In the genomic region with DNA sequence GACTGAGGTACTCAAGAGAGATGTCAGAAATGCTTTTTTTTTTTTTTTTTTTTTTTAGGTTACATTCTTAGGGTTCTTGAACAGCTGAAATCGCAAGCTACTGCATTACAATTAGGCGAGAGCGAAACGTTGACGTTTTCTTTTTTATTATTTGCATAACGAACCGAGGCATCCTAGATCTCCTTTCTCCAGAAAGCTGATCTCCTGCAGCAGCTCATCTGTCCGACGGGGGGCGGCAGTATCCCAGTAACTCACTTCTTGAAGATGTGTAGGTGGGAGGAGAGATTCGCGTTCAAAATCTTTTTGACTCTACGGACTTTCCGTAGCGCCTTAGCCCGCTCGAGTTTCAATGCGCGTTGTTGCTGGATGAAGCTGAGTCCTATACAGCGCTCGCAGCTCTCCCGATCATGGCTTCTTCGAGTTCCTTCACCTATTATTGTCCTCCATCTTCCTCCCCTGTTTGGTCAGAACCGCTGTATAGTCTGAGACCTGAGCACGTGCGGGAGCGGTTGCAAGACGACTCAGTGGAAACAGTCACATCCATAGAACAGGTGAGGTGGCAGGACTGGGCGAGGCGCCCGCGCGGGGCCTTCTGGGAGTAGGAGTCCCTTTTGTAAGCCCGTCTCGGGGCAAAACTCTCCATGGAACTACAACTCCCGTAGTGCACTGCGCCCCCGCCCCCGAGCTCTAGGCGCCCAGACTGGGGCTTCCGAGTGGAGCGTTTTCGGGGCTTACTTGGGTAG, we compare ENCODE assay signal across 8 mouse cellular contexts. TPM values are rescaled to one million over a fixed set of nuclear protein-coding genes. Genes with fewer than 3 reads are reported as not detected.
DNase-seq lines count a peak whose midpoint lies in the region; ATAC-seq lines count a peak whose summit lies in the region.

No protein-coding gene starts in this region.

- WGBS in heart, embryonic 13.5 days: 1% methylated on average over 43 of the region's 43 CpGs
- WGBS in liver, embryonic 12.5 days (ENCODE audit: insufficient replicate concordance): under 1% methylated on average over 43 of the region's 43 CpGs
- under 1% methylated on average over 43 of the region's 43 CpGs for WGBS in stomach, embryonic 15.5 days

- H3K9ac ChIP-seq in heart, embryonic 13.5 days: peak overlapping the region; percentile 91
- peak overlapping the region; percentile 79 for H3K9ac ChIP-seq in liver, embryonic 12.5 days
- H3K9ac ChIP-seq in stomach, embryonic 15.5 days: peak overlapping the region; percentile 61

- H3K4me1 ChIP-seq in heart, embryonic 13.5 days: peaks cover 13% of the 10 kb centered on the region
- H3K4me1 ChIP-seq in liver, embryonic 12.5 days: peaks cover 23% of the 10 kb centered on the region
- H3K4me1 ChIP-seq in stomach, embryonic 15.5 days: no peaks in the 10 kb centered on the region

- H3K9me3 ChIP-seq in heart, embryonic 13.5 days: no peaks in the 10 kb centered on the region
- no peaks in the 10 kb centered on the region for H3K9me3 ChIP-seq in liver, embryonic 12.5 days (replicated peaks)
- no peaks in the 10 kb centered on the region for H3K9me3 ChIP-seq in stomach, embryonic 15.5 days

- H3K4me2 ChIP-seq in heart, embryonic 13.5 days: peak overlapping the region; percentile 84
- peak overlapping the region; percentile 73 for H3K4me2 ChIP-seq in liver, embryonic 12.5 days
- H3K4me2 ChIP-seq in stomach, embryonic 15.5 days: peak overlapping the region; percentile 67

- H3K27ac ChIP-seq in heart, embryonic 13.5 days (replicated peaks): peak overlapping the region; percentile 72
- peak overlapping the region; percentile 74 for H3K27ac ChIP-seq in liver, embryonic 12.5 days
- peak overlapping the region; percentile 87 for H3K27ac ChIP-seq in stomach, embryonic 15.5 days

- peak; percentile 97 for DNase-seq in CD4-positive helper T cell, adult 2 months (ENCODE audit: low read depth, low spot score)
- DNase-seq in brain, embryonic 18.5 days (ENCODE audit: low read depth, low spot score): peak; percentile 97
- DNase-seq in kidney, postnatal 10 days: peak; percentile 98
- DNase-seq in natural killer cell, adult 2 months (ENCODE audit: low spot score in 2 of 2): peak; percentile 91 to 95

- no peaks in the 10 kb centered on the region for H3K36me3 ChIP-seq in heart, embryonic 13.5 days
- H3K36me3 ChIP-seq in liver, embryonic 12.5 days: no peaks in the 10 kb centered on the region
- H3K36me3 ChIP-seq in stomach, embryonic 15.5 days: no peaks in the 10 kb centered on the region

- H3K27me3 ChIP-seq in heart, embryonic 13.5 days (replicated peaks): peaks cover 11% of the 10 kb centered on the region; the same call in 1 of the 2 replicates
- H3K27me3 ChIP-seq in liver, embryonic 12.5 days (replicated peaks): peaks cover 13% of the 10 kb centered on the region; the same call in 1 of the 2 replicates
- H3K27me3 ChIP-seq in stomach, embryonic 15.5 days (replicated peaks): no peaks in the 10 kb centered on the region

- peak; percentile 96 for ATAC-seq in erythroid progenitor cell, adult 5-6 weeks (replicated peaks; ENCODE audit: low FRiP score, poor library complexity, severe bottlenecking)
- peak; percentile 97 for ATAC-seq in heart, embryonic 13.5 days (ENCODE audit: extremely low read depth, insufficient number of reproducible peaks, low FRiP score, low TSS enrichment)
- ATAC-seq in liver, embryonic 12.5 days: peak; percentile 99
- peak; percentile 99 for ATAC-seq in stomach, embryonic 15.5 days (ENCODE audit: insufficient read depth, low FRiP score, low read depth)

- H3K4me3 ChIP-seq in heart, embryonic 13.5 days: peak overlapping the region; percentile 85
- peak overlapping the region; percentile 73 for H3K4me3 ChIP-seq in liver, embryonic 12.5 days
- H3K4me3 ChIP-seq in stomach, embryonic 15.5 days (replicated peaks): peak overlapping the region; percentile 82

RNA-seq across cellular contexts. Expression of gene Rab15, which starts 14.6 kb away (rescaled TPM):
- total RNA-seq in erythroid progenitor cell, adult 5-6 weeks (2015; ENCODE audit: low replicate concordance): 0.36 TPM in 1 of 2 replicates, not detected in the other
- not detected in 2 replicates for total RNA-seq in erythroid progenitor cell, adult 5-6 weeks (2017; ENCODE audit: low replicate concordance)
- polyA plus RNA-seq in heart, embryonic 13.5 days (2015; fragmentation: Nextera tagmentation; extraction: Ambion mirVana): 3.8 and 4.1 TPM in 2 replicates
- polyA plus RNA-seq in liver, embryonic 12.5 days (2016; fragmentation: Nextera tagmentation; extraction: Ambion mirVana): 0.31 and 0.85 TPM in 2 replicates
- polyA plus RNA-seq in stomach, embryonic 15.5 days (2015; fragmentation: Nextera tagmentation; extraction: Ambion mirVana): 32.3 and 37.8 TPM in 2 replicates

RNA-seq across cellular contexts. Expression of gene Gpx2, which starts 41.9 kb away (rescaled TPM):
- 1.3 TPM in 1 of 2 replicates, not detected in the other for total RNA-seq in erythroid progenitor cell, adult 5-6 weeks (2015; ENCODE audit: low replicate concordance)
- total RNA-seq in erythroid progenitor cell, adult 5-6 weeks (2017; ENCODE audit: low replicate concordance): not detected in 2 replicates
- polyA plus RNA-seq in heart, embryonic 13.5 days (2015; fragmentation: Nextera tagmentation; extraction: Ambion mirVana): 0.72 and 1.7 TPM in 2 replicates
- polyA plus RNA-seq in liver, embryonic 12.5 days (2016; fragmentation: Nextera tagmentation; extraction: Ambion mirVana): not detected in 2 replicates
- polyA plus RNA-seq in stomach, embryonic 15.5 days (2015; fragmentation: Nextera tagmentation; extraction: Ambion mirVana): 87.7 and 108 TPM in 2 replicates

Comparison
In these comparisons a context has a peak if more than half of its experiments do, and no peak if none do; other contexts are left out.
1. Peak in every context shown above with its lines: DNase-seq, ATAC-seq, H3K4me3 ChIP-seq and H3K27ac ChIP-seq.
2. RNA of gene Gpx2, which starts 41.9 kb away (polyA plus RNA-seq): 87.7 to 108 TPM in stomach, embryonic 15.5 days; 0.72 to 1.7 TPM in heart, embryonic 13.5 days and not detected in liver, embryonic 12.5 days; every median in the first group is over 10 times any median in the second.